Comparison of ENCODE assay signal across 14 mouse cellular contexts in the genomic region with DNA sequence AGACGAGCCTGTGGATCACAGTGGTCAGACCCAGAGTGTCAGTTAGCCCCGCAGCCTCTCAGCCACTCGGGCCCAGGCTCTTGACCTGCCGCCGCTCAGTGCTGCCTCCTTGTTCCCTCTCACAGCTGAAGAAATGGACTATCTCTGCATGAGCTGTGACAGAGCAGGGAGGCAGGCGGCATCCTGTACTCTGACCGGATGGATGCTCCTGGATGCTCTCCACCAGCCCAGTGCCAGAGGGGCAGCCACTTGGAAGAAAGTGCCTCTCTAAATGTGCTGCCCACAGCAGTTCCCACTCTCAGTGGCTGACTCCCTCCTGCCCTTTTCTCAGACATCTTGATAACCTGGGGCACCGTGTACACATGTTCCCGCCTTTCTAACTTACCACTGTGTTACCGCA. TPM values are rescaled to one million over a fixed set of nuclear protein-coding genes. Genes with fewer than 3 reads are reported as not detected.
"Had no signal": no experiment of that assay in that cellular context is flagged by ENCODE, and none has a peak within 500 bp of the region (broad histone marks: within the 10 kb centered on the region; RNA-seq: fewer than 3 reads in every experiment).

No protein-coding gene starts in this region.

- H3K9ac ChIP-seq: limb, embryonic 15.5 days; liver, embryonic 12.5 days; lung, embryonic 14.5 days; neural tube, embryonic 15.5 days had no signal

- ATAC-seq: liver, embryonic 12.5 days had no signal

- H3K27ac ChIP-seq: limb, embryonic 15.5 days; liver, embryonic 12.5 days; midbrain, embryonic 10.5 days; neural tube, embryonic 15.5 days had no signal

- DNase-seq: layer of hippocampus, adult 9-11 months; layer of hippocampus, postnatal 36 days; lung, embryonic 14.5 days; lung, postnatal 10 days; midbrain, embryonic 14.5 days; right cerebral cortex, adult 18-20 months; right cerebral cortex, postnatal 25 days; thymus, postnatal 36 days had no signal

- H3K9me3 ChIP-seq: limb, embryonic 15.5 days; liver, embryonic 12.5 days; midbrain, embryonic 10.5 days; neural tube, embryonic 15.5 days had no signal

- H3K4me2 ChIP-seq: limb, embryonic 15.5 days; liver, embryonic 12.5 days; lung, embryonic 14.5 days; neural tube, embryonic 15.5 days had no signal

- H3K4me1 ChIP-seq: limb, embryonic 15.5 days; midbrain, embryonic 10.5 days; neural tube, embryonic 15.5 days had no signal

- H3K4me3 ChIP-seq: limb, embryonic 15.5 days; liver, embryonic 12.5 days; midbrain, embryonic 10.5 days; myocyte; neural tube, embryonic 15.5 days had no signal

- H3K27me3 ChIP-seq: limb, embryonic 15.5 days; liver, embryonic 12.5 days; neural tube, embryonic 15.5 days had no signal

RNA-seq across cellular contexts. Expression of a gene that starts 48.9 kb away (rescaled TPM):
- polyA plus RNA-seq: thymus, postnatal 0 days had no signal
